Comparison of ENCODE assay signal across 24 mouse cellular contexts in genomic region chr1:42933613-42934012, GRCm38 (mm10). TPM values are rescaled to one million over a fixed set of nuclear protein-coding genes. Genes with fewer than 3 reads are reported as not detected.
DNase-seq lines count a peak whose midpoint lies in the region; ATAC-seq and TF ChIP-seq lines count a peak whose summit lies in the region.
"Had no signal": no experiment of that assay in that cellular context is flagged by ENCODE, and none has a peak within 500 bp of the region (broad histone marks: within the 10 kb centered on the region; RNA-seq: fewer than 3 reads in every experiment).

No protein-coding gene starts in this region.

- 41% methylated on average over 1 of the region's 1 CpGs for WGBS in lung, postnatal 0 days

- H3K9me3 ChIP-seq in lung, postnatal 0 days (ENCODE audit: low read length), result no peaks in the 10 kb centered on the region
- H3K9me3 ChIP-seq: forebrain, embryonic 10.5 days; forebrain, embryonic 13.5 days; G1E; hindbrain, embryonic 10.5 days; hindbrain, embryonic 13.5 days had no signal

- H3K36me3 ChIP-seq in lung, postnatal 0 days (ENCODE audit: insufficient read depth, low read length), result no peaks in the 10 kb centered on the region
- H3K36me3 ChIP-seq: forebrain, embryonic 10.5 days; G1E; hindbrain, embryonic 10.5 days; hindbrain, embryonic 13.5 days had no signal

- DNase-seq in lung, adult 18-20 months, result peak; percentile 52 to 55
- DNase-seq in lung, postnatal 0 days (ENCODE audit: low spot score), result no peak
- DNase-seq in lung, postnatal 25 days (ENCODE audit: low spot score), result peak; percentile 59
- no peak for DNase-seq in right cerebral cortex, adult 18-20 months
- no peak for DNase-seq in kidney, postnatal 10 days
- no peak for DNase-seq in left cerebral cortex, adult 8-10 months (ENCODE audit: low spot score in 2 of 2)
- DNase-seq: adrenal gland, postnatal 10 days; B cell, adult 2 months; cerebellum, adult 18-20 months; cerebellum, adult 9-10 months; cerebellum, postnatal 14 days; forebrain, postnatal 0 days; gastrocnemius, adult 2 months; gastrocnemius, postnatal 14 days; heart, adult 11 months had no signal

- H3K9ac ChIP-seq in lung, postnatal 0 days (replicated peaks; ENCODE audit: low read depth), result no peak overlapping the region
- H3K9ac ChIP-seq: forebrain, embryonic 13.5 days; forebrain, postnatal 0 days; hindbrain, embryonic 13.5 days had no signal

- H3K4me2 ChIP-seq in lung, postnatal 0 days (replicated peaks; ENCODE audit: low read depth, low read length), result no peak overlapping the region
- H3K4me2 ChIP-seq: forebrain, embryonic 13.5 days; heart, embryonic 11.5 days; hindbrain, embryonic 13.5 days had no signal

- H3K27ac ChIP-seq in lung, postnatal 0 days (ENCODE audit: low read length), result no peak overlapping the region
- H3K27ac ChIP-seq: forebrain, embryonic 10.5 days; forebrain, embryonic 13.5 days; gastrocnemius, adult 2 months; hindbrain, embryonic 10.5 days; hindbrain, embryonic 13.5 days had no signal

- no peak for TF ChIP-seq CTCF in lung, postnatal 0 days (IDR thresholded peaks at IDR 0.05)

- no peaks in the 10 kb centered on the region for H3K27me3 ChIP-seq in lung, postnatal 0 days (replicated peaks; ENCODE audit: insufficient read depth, low read length)
- H3K27me3 ChIP-seq: CH12.LX; forebrain, embryonic 13.5 days; hindbrain, embryonic 13.5 days had no signal

- no peak overlapping the region for H3K4me3 ChIP-seq in lung, postnatal 0 days (ENCODE audit: low read depth, low read length)
- H3K4me3 ChIP-seq: forebrain, embryonic 10.5 days; forebrain, embryonic 13.5 days; gastrocnemius, adult 2 months; hindbrain, embryonic 10.5 days; hindbrain, embryonic 13.5 days had no signal

- ATAC-seq in lung, postnatal 0 days, result peak; percentile 50
- ATAC-seq: forebrain, embryonic 13.5 days; forebrain, postnatal 0 days; hindbrain, embryonic 16.5 days; Patski had no signal

- H3K4me1 ChIP-seq in lung, postnatal 0 days (ENCODE audit: insufficient read depth, low read depth, low read length), result no peaks in the 10 kb centered on the region
- H3K4me1 ChIP-seq: forebrain, embryonic 13.5 days; hindbrain, embryonic 10.5 days; hindbrain, embryonic 13.5 days had no signal

- TF ChIP-seq EP300 in lung, postnatal 0 days (IDR thresholded peaks at IDR 0.05), result no peak

RNA-seq across cellular contexts. Expression of gene Gpr45, which starts 19.1 kb away (rescaled TPM):
- 1.2 and 1.7 TPM in 2 replicates for polyA plus RNA-seq in lung, postnatal 0 days (2015; fragmentation: Nextera tagmentation; extraction: Ambion mirVana)
- 10 to 100 TPM; 13.8 to 17.9 (median 16.9) TPM for total RNA-seq in left cerebral cortex, adult 8-10 months (2022)
- total RNA-seq: CH12.LX; gastrocnemius, adult 2 months had no signal
- polyA plus RNA-seq: G1E, Patski had no signal

Comparison
In these comparisons a context has a peak if more than half of its experiments do, and no peak if none do; other contexts are left out.
1. DNase-seq: peak in lung, adult 18-20 months (2 of 2) and lung, postnatal 25 days (single experiment); none in lung, postnatal 0 days (single experiment), right cerebral cortex, adult 18-20 months (single experiment), kidney, postnatal 10 days (single experiment) and left cerebral cortex, adult 8-10 months (0 of 2).